Mouse (Mus musculus) CH12.LX (cell line): ENCODE data around the gene Tor1a.

Experiments
- CTCF ChIP-seq, 2 experiments: IDR thresholded peaks in 1 of 2; conservative IDR thresholded peaks in 1 of 2; 2 replicates each; pipeline ENCODE4 v1.5.1; 2011 to 2012; ENCODE audit warnings: low read depth in 2 of 2, low read length in 2 of 2, improper control_type of control experiment in 1 of 2, inconsistent platforms in 1 of 2, mild to moderate bottlenecking in 1 of 2, moderate library complexity in 1 of 2
- ELF1 ChIP-seq: IDR thresholded peaks from 2 replicates; pipeline ENCODE4 v1.6.1; 2014; ENCODE audit warnings: low read depth, mild to moderate bottlenecking, inconsistent platforms, low read length, improper control_type of control experiment
- EP300 ChIP-seq: IDR thresholded peaks from 2 replicates; pipeline ENCODE4 v1.6.1; 2011; ENCODE audit warnings: low read length, improper control_type of control experiment
- KAT2A ChIP-seq: IDR thresholded peaks from 2 replicates; pipeline ENCODE4 v1.6.1; 2012; ENCODE audit warnings: low read length, improper control_type of control experiment, inconsistent platforms; ENCODE audit not compliant: insufficient replicate concordance
- MAFK ChIP-seq: IDR thresholded peaks from 2 replicates; pipeline ENCODE4 v1.6.1; 2011; ENCODE audit warnings: low read length, improper control_type of control experiment; ENCODE audit not compliant: insufficient replicate concordance
- MAX ChIP-seq: IDR thresholded peaks from 2 replicates; pipeline ENCODE4 v1.6.1; 2011; ENCODE audit warnings: low read length, improper control_type of control experiment
- MXI1 ChIP-seq: IDR thresholded peaks from 2 replicates; pipeline ENCODE4 v1.6.1; 2011; ENCODE audit warnings: mild to moderate bottlenecking, low read depth, low read length, improper control_type of control experiment
- POLR2A ChIP-seq: IDR thresholded peaks from 2 replicates; pipeline ENCODE4 v1.6.1; 2011; ENCODE audit warnings: low read depth, mild to moderate bottlenecking, improper control_type of control experiment, low read length
- RAD21 ChIP-seq: IDR thresholded peaks from 2 replicates; pipeline ENCODE4 v1.6.1; 2011; ENCODE audit warnings: low read depth, mild to moderate bottlenecking, low read length, improper control_type of control experiment, moderate library complexity
- USF2 ChIP-seq: conservative IDR thresholded peaks from 2 replicates; pipeline ENCODE4 v1.6.1; 2011; ENCODE audit warnings: low read depth, low read length, improper control_type of control experiment
- ZKSCAN1 ChIP-seq: IDR thresholded peaks from 2 replicates; pipeline ENCODE4 v1.6.1; 2012; ENCODE audit warnings: low read depth, inconsistent platforms, low read length, improper control_type of control experiment, borderline replicate concordance
- ZMIZ1 ChIP-seq: IDR thresholded peaks from 2 replicates; pipeline ENCODE4 v1.6.1; 2012; ENCODE audit warnings: low read depth, mild to moderate bottlenecking, inconsistent platforms, low read length, improper control_type of control experiment
- ZNF384 ChIP-seq: IDR thresholded peaks from 2 replicates; pipeline ENCODE4 v1.6.1; 2012; ENCODE audit warnings: low read depth, low read length, improper control_type of control experiment, inconsistent platforms

DNA sequence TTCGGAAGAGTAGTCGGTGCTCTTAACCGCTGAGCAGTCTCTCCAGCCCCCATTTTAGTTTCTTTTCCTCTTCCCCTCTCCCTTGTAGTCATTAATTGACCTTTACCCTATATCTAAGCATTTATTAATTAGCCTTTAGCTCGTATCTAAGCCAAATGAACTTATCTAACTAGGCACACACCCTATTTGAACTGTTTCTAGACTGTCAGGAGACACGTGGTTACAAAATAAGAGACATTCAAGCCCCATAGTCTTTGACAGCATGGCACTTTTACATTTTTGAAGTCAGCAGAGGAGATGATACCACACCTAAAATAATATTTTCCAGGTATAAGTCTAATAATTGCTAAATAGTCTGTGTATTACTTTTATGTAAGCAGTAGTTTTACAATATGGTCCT is 26.1 kb downstream of the Tor1a start:
- no peak for TF ChIP-seq POLR2A
- TF ChIP-seq CTCF (conservative IDR thresholded peaks at IDR 0.05 in 1 of 2, IDR thresholded peaks at IDR 0.05 in 1 of 2; ENCODE audit: low read depth in 2 of 2, low read length in 2 of 2), result no peak
- no peak for TF ChIP-seq MXI1
- TF ChIP-seq ZMIZ1, result no peak
- no peak for TF ChIP-seq RAD21
- TF ChIP-seq ZNF384, result no peak
- TF ChIP-seq ZKSCAN1, result no peak
- TF ChIP-seq KAT2A, result no peak
- no peak for TF ChIP-seq MAX
- no peak for TF ChIP-seq ELF1
- no peak for TF ChIP-seq MAFK
- TF ChIP-seq EP300, result no peak
- no peak for TF ChIP-seq USF2
